Mouse (Mus musculus): ENCODE measurements around the gene Tubgcp2. TPM values are rescaled to one million over a fixed set of nuclear protein-coding genes. Genes with fewer than 3 reads are reported as not detected.

Gene Tubgcp2
- total RNA-seq, 2 experiments from 2014 or later = 34.6 to 38.0 TPM

DNA sequence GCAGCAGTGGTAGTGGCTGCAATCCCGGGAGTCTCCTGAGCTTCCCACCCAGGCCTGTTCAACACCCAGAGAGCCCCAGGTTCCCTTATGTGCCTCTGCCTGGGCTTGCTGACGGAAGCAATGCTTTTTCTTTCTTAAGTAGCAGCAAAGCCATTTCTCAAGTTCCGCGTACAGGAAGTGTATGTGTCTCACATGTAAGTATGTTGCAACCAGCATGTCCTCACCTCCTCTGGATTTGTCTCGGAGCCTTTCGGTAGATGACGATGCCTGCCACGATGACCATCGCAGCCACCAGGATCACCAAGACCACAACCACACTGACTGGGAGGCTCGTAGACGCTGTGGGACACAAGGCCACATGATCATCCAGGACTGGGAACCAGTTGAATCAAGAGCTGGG lies 52.0 kb downstream of the Tubgcp2 start:
- DNase-seq (ENCODE audit: low spot score in 2 of 2) = no peak

GRCm38 (mm10) chr7:139982058-139982457 lies 54.4 kb downstream of the Tubgcp2 start:
- DNase-seq (ENCODE audit: low spot score in 2 of 2) = no peak

DNA sequence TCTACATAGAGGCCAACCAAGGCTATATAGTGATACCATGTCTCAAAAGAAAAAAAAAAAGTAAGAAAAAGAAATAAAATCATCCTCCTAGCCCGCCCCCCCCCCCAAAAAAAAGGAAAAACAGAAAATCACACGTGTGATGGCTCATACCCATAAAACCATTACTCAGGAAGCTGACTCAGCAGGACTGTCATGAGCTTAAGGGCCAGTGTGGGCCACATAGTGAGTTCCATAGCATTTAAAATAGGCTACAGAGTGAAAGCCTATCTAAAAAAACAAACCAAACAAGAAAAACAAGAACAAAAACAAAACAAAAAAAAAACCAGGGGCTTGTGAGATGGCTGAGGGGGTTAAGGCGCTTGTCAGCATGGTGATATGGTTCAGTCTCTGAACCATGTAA lies 55.7 kb downstream of the Tubgcp2 start:
- DNase-seq (ENCODE audit: low spot score in 2 of 2) = no peak

GRCm38 (mm10) chr7:139979011-139979719 lies 57.3 kb downstream of the Tubgcp2 start:
- no peak for DNase-seq (ENCODE audit: low spot score in 2 of 2)

DNA sequence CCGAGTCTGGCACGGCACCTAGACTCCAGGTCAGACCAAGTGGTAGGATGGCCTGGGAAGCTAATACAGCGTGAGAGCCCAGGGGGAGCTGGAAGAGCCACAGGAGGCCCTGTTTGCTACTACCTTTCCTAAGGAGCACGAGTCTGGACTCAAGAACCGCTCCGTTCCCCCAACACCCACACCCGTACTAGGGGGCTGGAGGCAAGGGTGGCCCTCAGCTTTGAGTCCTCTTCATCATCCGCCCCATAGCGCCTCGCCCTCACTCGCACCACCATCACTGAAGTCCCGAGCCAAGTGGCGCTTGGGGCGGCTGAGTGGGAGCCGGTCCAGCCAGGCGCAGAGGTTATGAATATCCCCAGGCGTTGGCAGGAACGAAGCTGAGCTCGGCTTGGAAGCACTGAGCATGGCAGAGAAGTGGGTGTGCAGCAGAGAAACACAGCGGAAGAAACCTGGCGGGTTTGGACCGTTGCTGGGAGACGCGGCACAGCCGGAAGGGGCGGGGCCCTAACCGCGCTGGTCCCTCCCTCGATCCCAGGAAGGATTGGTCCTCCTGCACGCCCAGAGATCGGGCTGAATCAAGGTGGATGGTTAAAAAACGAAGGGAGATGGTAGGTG lies 58.1 kb downstream of the Tubgcp2 start, which contains the start of gene 6430531B16Rik:
Gene 6430531B16Rik, minus strand, starts transcription at position 478 of the 615 bp plus-strand sequence.
- DNase-seq (ENCODE audit: low spot score in 2 of 2) = peak; percentile 50 to 76

DNA sequence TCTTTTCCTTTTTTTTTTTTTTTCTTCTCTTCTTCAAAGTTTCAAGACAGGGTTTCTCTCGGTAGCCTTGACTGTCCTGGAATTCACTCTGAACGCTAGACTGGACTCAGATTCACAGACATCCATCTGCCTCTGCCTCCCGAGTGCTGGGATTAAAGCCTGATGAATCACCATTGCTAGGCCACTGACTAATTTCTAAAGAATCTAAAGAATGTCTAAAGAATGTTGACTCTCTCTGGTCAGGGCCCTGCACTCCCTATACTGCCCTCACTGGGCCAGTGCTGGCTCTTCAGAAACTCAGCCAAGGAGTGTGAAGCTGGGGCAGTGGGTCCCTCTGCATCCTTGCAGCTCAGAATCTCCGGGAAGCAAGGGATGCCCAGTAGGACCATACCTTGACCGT lies 61.0 kb downstream of the Tubgcp2 start:
- no peak for DNase-seq (ENCODE audit: low spot score in 2 of 2)

GRCm38 (mm10) chr7:139974307-139974706 lies 62.2 kb downstream of the Tubgcp2 start:
- DNase-seq (ENCODE audit: low spot score in 2 of 2) = no peak

- DNase-seq (ENCODE audit: low spot score in 2 of 2) = no peak
Observed at GRCm38 (mm10) chr7:139972923-139973331, 63.5 kb downstream of the Tubgcp2 start.

DNA sequence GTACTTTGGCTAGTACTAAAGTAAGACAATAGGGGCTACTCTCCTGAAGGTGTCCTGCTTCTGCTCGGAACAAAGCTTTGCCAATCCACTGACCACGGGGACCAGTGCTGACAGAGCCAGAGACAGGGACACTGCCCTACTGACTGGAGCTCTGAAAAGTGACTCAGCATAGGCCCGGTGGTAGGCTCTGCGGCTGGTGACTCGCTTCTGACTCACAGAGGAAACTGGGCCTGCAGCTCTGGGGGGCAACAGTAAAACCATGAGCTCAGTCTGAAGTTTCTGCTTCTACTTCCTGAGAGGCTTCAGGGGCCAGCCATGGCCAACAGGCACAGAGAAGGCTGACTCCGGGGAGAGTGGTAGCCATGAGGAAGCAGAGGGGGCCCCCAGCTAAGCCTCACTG lies 65.0 kb downstream of the Tubgcp2 start:
- no peak for DNase-seq (ENCODE audit: low spot score in 2 of 2)

- no peak for DNase-seq (ENCODE audit: low spot score in 2 of 2)
Observed at GRCm38 (mm10) chr7:139970979-139971378, 65.5 kb downstream of the Tubgcp2 start.

GRCm38 (mm10) chr7:139970216-139970919 lies 66.1 kb downstream of the Tubgcp2 start:
- no peak for DNase-seq (ENCODE audit: low spot score in 2 of 2)

GRCm38 (mm10) chr7:139969348-139970130 lies 66.9 kb downstream of the Tubgcp2 start:
- DNase-seq (ENCODE audit: low spot score in 2 of 2) = peak; percentile 66 to 82

DNA sequence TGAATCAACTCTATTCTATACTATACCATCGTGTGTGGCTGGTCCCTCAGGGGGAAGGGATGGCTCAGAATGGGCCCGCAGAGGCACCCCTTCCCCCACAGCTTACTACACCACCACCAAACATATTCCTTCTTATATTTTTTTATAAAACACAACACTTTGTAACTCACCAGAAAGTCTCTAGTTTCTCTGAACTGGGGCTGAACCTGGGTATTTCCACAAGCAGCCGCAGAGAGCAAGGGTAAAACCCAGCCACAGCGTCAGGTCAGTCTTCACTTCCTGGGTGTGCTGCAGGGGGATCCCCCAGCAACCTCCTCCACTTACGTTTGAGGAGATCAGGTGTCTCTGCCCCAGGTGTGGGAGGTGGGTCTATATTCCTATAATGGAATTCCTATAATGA lies 68.0 kb downstream of the Tubgcp2 start:
- DNase-seq (ENCODE audit: low spot score in 2 of 2) = no peak

GRCm38 (mm10) chr7:139967175-139967574 lies 69.3 kb downstream of the Tubgcp2 start:
- no peak for DNase-seq (ENCODE audit: low spot score in 2 of 2)

DNA sequence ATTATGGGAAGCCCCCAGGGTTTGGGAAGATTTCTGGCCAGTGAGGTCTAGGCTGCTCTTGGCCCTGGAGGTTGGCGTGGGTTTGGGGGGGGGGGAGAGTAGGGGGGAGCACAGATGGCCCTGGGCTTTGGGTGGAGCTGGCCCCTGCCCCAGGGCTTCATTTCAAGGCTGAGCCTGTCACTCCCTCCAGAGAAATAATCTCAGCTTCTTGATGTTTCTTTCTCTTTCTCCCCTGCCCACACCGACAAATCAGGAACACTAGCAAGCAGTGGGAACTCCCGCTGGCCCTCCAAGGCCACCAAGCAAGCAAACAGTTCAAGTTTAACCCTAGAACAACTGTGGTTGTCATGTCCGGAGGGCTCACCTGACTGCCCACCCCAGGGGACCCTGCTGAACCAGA lies 72.7 kb downstream of the Tubgcp2 start:
- no peak for DNase-seq (ENCODE audit: low spot score in 2 of 2)

GRCm38 (mm10) chr7:139961141-139961540 lies 75.3 kb downstream of the Tubgcp2 start:
- no peak for DNase-seq (ENCODE audit: low spot score in 2 of 2)

DNA sequence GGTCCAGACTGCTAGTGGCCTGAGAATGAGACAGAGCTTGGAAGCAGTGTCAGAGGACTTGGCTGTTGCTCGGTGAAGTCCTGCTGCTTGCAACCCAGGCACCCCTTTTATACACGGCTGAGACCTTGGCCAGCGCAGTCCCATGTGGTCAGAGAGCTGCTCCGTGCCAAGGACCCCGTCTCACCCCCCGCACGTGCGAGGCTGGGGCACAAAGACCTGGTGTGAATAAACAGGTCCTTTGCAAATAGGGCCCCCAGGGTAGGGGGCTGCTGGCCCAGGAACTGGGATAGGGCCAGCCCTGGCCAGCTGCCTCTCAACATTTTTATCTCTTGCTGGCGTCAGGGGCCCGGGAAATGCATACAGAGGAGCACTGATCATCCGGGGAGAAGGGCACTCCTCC lies 78.5 kb downstream of the Tubgcp2 start:
- no peak for DNase-seq (ENCODE audit: low spot score in 2 of 2)

GRCm38 (mm10) chr7:139957437-139957836 lies 79.0 kb downstream of the Tubgcp2 start:
- no peak for DNase-seq (ENCODE audit: low spot score in 2 of 2)

DNA sequence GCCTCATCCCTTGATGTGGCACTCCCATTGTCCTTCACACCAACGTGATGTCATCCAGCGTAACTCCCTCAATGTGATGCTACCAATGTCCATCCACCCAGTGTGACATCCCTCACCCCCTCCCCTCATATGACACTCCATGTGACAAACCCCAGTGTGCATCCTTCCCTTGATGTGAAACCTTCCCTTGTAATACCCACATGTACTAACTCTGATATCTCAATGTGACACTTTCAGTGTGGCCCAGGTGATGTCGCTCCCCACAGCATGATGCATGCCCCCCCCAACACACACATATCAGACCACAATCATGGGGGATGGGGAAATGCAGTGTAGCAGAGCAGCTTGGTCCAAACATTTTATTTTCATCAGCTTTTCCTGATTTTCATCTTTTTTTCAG lies 79.8 kb downstream of the Tubgcp2 start:
- DNase-seq (ENCODE audit: low spot score in 2 of 2) = no peak

DNA sequence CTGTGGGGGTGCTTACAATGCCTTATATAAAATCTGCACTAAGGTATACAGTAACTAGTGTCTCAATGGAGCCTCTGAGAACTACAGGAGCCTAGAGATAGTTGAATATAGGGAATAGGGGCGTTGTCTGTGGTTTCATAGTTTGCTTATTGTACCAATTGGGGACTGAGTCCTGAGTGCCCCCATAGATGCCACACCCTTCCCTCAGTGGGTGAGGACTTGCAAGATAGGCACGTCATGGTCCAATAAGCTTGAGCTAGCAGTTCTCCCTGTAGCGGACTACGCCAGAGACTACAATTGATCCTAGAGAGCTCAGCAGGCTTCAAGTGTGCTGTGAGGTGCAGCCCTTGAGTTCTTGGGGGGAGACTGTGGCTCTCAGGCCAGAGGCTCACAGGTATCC lies 81.0 kb downstream of the Tubgcp2 start:
- no peak for DNase-seq (ENCODE audit: low spot score in 2 of 2)

- DNase-seq (ENCODE audit: low spot score in 2 of 2) = no peak
Observed at GRCm38 (mm10) chr7:139951991-139952633, 84.4 kb downstream of the Tubgcp2 start.
